Mouse (Mus musculus) kidney, adult 8-10 months (tissue): Measurements from ENCODE around the gene Fli1.
A peak's percentile ranks its signal among the peaks of the same experiment; 100 is the strongest.

ENCODE experiments used
- DNase-seq, 2 experiments: peaks; one replicate each; pipeline ENCODE4 v3.0.0; 2022

The Fli1 gene

DNA sequence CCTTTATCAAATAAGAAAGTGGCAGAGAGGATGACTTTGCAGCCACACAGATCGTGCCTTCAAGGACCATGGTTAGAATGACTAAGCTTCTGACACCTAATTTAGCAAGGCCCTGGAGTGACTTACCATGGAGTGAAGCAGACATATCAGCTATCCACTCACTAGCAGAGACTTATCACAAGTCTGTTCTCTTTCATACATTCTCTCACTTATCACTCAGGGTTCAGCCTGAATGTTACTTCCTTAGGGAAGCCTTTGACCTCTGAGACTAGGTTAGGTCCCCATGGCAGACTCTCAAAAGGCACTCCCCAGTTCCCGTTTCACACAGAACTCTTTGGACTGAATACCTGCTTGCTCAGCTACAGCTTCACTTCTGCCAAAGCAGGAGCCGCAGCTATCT is 21.3 kb downstream of the Fli1 start:
- no peak for DNase-seq

DNA sequence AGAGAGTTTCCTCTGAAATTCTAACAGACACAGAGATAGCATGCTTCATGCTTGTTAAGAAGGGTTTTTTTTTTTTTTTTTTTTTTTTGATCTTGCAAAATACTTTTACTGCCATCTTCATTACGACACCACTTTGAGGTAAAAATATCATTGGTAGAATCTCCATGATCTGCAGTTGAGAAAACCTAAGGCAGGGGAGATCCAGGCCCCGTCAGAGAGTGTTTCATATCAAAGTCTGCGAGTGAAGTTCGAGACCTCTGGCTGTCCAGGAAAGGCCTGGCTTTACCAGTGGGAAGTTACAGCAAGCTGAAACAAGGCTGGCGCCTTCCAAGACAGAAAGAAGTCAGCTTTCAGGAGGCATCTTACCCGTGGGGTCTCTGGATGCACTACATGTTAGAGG is 21.8 kb downstream of the Fli1 start:
- DNase-seq, result no peak

DNA sequence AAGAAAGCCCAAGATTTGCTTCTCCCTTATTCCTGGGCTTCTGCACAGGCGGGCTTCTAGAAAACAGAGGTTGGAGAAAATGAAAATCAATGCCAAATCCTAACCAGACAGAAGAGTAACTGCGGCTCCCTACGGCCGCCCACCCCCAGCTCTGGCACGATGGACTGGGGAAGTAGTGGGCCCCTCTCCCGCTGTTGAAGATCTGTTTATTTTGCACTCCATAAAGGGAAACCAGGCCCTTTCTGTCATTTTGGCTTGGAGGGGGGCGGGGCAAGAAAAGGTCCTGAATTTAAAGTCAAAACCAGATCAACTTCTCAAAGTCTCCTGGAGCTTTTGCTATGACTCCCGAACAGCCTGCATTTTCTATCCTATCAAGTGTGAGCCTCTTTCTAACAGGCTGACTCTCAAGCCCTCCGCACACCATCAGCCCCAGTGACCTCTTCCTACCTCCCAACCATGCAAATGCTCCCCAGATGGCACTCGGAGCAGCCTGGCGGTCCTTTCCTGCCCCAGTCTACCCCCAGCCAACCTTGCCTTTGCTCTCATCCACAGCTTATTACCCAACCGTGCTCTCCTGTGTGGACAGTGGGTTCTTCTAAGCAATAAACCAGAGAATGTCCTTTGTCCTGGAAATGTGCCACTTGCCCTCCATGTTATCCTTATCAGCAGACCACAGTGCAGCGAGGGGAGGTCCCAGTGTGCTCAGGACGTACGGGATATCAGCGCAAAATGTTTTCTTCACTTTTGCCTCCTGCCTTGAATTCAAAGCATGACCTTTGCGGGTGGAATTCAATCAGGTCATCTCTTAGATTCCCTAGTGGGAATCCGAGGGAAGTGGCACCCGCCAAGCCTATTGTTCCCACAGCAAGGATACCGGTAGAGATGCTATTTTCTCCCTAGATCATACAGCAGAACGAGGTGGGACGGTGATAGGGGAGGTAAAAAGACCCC is 23.3 kb downstream of the Fli1 start:
- DNase-seq, result no peak

DNA sequence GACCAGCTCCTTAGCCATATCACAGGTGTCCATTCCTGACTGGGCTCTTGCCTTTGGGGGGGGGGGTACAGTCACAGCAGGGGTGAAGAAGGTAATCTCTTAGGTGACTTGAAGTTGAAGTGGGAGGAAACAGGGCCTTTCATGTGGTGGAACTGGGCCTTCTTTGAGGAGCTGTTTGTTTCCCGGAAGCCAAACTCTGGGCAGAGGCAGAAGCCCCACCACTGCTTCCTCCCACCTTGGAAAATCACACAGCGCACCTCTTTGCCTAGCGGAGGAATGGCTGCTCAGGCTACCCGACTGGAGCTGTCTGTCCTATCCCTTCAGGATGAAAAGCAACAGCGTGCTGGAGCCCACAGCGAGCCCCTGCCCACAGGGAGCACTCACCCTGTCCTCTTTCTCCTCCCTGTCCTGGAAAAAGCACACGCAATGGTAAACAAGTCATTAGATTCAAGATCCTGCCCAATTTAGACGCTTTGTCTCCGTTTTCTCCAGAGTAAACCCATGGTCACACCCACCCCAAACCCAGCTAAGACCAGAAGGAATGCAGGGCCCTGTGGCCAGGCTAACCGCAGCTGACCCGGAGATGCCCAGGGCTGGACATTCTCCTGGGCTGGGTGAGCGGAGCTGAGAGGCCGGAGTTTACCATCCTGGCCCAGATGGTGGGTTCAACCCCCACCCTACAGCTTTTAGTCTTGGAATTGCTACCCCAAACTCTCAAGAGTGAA is 24.1 kb downstream of the Fli1 start:
- DNase-seq, result no peak

DNA sequence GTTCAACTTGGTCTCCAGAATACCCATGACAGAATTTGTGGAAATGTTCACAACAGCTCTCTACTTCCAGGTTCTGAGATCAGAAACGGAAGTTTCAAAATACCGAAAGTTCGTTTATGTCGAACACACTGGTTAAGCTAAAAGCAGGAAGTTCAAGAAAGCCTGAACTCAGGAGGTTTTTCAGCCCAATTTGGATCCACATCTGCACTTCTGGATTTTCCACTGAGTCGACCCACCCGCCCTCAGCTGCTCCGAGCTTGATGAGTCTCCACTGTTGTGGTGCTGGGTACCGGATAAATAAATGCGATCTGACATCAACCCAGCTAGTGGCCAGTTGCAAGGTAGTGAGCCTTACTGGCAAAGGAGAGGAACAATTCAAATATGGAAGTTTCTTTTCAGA is 26.0 kb downstream of the Fli1 start:
- no peak for DNase-seq

DNA sequence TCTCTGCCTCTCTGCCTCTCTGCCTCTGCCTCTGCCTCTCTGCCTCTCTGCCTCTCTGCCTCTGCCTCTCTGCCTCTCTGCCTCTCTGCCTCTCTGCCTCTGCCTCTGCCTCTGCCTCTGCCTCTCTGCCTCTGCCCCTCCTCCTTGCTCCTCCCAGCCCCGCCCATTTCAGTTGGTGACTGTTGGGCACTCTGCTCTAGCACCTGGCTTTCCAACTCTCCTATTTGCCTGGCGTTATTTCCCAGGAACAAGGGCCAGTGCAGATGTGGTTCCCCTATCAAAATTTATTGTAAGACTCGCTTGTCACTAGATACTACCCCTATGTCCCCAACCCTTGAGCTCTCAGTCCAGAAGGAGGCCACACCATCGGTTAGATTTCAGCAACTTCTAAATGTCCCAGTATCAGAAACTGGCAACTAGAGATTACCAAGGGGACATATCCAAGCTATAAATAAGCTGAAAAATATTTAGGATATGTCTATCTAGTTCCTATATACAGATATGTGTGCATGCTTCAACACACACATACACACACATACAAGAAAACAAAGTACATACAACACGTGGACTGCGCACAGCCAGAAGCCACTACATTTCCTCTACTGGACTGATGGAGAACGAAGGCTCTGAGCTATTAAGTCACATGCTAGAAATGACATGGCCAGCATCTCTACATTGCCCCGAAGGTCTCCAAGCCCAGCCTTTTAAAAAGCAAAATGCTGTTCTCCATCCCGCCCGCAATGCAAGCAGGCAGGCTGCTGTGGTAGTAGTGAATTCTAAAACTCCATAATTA is 26.6 kb downstream of the Fli1 start:
- no peak for DNase-seq

DNA sequence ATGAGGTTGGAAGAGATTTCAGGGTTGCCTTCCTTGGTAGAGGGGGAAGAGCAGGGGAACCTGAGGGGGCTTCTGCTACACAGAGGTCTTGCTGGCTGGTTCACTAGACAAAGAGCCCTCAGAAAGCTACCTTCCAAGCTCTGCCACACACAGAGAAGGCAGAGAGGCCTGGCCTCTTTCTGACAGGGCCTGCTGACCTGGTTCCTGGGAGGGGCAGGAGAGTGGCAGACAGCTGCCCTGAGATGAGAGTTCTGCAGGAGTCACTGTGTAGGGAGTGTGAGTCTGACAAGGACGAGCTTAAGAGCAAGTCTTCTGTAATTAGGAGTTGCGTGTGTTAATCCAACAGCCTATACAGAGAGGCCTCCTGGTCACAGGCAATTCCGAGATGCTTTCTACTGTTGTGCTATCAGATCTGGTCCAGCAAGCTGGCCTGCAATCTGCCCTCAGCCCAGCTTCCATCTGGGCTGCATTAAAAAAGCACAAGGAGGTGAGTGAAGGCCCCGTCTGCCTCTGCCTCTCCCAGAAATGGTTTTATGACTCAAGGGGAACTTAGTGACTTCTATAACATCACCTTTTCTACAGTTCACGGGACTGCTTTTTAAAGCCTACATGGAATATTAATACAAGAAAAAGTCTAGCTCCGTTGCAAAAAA is 28.1 kb downstream of the Fli1 start:
- DNase-seq, result no peak

DNA sequence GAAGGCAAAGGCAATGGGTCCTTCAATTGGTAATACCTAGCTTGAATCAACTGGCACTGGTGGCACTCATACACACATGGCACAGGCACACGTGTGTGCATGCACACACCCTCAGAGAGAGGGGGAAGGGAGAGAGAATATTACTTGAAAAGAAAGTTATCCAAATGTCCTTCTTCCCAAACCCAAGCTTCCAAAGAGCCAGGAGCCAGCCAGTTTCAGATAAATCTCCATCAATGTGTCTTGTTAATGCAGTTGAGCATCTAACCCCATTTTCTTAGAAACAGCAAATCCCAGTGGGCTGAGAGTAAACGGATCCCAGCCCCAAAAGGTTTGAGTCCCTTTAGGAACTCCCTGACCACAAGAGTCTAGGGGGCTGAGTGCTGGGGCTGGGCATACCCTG is 29.2 kb downstream of the Fli1 start:
- DNase-seq, result no peak

DNA sequence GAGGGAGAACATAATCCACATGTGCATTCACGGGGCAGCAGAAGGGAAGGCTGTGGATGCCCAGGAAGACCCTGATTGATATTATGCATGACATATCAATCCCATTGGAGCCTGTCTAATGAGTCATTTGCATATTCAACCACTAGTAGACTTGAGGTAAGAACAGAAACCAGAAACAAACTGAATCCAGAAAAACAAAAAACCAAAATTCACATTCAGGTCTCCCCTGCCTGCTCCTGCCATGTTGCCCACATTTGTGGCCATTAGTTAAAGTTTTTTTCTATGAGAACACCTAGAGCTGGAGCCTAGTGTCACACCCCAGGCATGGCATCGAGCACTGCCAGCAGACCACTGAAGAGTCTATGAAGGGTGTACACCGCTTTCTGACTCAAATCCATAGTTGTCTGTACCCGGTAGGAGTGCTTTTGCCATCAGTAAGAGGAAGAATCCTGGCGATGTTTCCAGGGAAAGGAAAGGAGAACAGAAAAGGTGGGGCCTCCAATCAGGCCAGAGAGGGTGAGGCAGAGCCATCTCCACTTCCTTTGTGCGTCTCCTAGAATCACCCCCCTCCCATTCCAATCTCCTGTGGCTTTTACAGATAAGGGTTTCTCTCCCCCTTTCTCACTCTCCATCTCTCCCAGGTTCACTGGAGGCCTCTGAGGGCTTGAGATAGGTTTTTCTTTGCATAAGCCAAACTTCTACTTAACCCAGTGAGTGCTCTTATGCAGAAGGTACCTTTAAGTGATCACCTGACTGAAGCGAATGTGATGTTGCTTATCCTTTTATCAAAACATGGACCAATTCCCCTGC is 32.0 kb downstream of the Fli1 start:
- no peak for DNase-seq

DNA sequence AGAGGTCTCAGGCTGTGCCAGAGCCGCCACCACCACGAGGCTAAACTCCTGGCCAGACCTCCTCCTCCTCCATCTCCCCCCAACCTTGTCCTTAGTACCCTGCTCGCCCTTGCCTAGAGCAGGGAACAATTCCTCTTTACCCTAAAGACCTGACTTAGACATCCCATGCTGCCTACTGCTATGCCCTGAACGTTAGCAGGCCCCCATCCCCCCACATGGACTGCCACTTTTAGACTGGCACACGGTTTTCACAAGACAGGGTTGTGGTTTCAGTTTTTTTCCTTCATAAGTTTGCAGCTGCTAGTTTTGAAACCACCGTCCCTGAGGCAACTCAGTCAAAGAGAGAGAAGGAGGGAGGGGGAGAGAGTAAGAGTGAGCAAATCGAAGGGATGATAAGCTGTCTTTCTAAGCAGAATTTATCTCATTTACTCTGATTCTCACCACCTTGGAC is 32.9 kb downstream of the Fli1 start:
- DNase-seq, result no peak

DNA sequence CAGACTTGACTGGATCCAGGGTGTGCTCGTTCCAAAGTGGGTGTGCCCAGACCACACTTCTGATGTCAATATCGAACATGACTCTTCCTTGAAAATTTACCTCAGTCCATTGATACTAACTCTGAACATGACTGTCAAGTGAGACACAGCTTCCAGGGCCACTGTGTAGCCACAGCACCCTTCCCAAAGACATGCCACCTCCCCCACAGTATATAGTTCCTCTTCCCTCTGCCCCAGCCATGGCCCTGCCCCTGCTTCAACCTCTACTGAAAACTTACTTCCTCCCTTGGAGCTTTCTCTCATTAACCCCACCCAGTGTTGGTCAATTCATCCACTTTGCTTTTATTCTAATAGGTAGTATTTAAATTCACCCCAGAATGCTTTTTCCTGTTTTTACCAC is 34.0 kb downstream of the Fli1 start:
- no peak for DNase-seq

DNA sequence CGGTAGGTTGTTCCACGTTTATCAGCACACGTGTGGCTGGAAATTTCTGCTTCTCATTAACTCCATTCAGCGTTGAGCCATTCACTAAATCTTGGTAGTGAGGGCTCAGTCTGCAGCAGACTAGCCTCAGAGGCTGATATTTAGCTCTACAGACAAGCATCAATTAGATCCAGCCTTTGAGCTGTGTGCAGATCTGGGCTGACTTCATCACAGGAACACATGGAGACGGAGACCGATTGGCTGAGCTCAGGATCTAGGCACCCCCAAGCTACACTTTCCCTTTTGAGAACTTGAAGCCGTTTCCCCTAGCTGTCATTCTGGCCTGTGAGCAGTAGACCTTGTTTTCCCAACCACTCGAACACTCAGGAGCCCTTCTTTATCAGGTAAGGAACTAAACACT is 34.5 kb downstream of the Fli1 start:
- DNase-seq, result no peak

DNA sequence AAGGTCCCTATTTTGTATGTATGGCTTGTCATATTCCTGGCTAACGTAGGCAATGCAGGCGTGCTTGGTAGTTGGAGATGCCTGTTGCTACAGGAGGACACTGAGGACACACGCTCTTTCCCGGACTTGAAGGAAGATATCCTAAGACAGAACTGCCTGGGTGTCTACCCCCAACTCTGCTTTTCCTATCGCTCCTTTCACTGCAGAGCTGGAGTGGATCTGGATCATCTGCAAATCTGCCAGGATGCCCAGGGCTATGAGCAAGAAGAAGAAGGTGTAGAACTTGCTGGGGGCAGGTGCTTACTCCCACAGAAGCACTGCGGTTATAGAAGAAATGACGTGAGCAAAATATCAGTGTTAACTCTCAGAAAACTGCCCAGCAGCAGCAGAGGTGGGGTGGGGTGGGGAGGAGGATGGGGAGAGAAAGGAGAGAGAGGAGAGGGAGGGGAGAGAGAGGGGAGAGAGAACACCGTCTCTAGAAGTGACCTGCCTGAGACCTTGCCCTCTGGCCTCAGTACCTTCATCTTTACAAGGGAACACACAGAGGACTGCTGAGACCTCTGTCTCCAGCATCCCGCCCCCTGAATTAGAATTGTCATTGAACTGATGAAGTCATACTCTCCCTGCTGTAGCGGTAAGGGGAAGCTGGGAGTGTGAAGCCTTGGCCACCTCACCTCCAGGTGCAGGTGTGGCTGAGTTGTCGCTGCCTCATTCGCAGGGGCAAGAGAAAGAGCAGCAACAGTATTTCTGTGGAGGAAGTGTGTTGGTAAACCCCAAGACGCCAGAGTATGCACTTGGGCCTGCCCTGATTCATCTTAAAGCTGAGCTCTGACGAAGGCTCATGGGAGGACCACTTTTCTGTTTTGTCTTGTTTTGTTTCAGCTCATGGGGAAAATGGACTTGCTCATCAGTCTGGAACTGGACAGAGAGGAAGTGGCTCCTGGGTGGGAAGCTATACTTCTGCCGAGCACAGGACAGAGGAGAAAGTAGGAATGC is 35.5 kb downstream of the Fli1 start:
- DNase-seq, result no peak

DNA sequence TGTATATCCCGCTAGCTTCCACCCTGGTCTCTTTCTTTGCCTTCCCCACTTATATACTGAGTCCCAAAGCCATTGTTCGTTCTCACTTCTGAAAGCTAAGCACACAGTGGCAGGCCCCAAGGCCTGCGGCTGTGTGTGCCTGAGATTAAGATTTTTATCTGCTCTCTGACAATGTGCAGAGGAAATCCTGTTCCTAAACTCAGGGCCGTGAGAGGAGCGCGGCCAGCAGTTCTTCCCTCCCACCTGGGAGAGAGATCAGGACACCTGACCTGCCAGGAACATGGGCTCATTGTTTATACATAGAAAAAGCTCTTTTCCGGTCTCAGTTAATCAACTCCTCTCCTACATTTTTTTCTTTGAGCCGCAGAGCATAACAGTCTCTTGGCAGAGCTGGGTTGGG is 36.5 kb downstream of the Fli1 start:
- DNase-seq, result peak; percentile 53 to 56

DNA sequence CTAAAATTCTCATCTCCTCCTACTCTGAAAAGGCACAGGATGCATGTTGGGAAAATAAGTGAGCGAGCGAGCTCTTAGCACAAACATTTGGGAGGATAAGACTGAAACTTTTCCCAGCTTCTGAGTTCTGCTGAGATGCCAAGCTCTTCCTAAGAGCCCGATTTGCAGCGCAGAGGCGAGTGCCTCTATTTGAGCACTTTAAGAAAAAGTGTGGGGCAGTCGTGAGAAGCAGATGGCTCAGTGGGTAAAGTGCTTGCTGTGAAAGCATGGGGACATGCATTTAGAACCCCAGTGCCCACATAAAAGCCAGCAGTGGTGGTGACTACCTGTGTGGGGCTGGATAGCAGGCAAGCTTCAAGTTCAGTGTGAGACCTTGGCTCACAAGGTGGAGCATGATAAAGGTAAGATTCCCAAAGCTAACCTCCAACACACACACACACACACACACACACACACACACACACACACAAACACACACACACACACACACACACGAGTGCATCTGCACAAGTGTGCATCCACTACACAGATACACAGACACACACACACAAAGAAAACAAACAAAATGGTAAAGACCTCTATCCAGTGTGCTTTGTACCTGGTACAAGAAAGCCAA is 37.1 kb downstream of the Fli1 start:
- no peak for DNase-seq

DNA sequence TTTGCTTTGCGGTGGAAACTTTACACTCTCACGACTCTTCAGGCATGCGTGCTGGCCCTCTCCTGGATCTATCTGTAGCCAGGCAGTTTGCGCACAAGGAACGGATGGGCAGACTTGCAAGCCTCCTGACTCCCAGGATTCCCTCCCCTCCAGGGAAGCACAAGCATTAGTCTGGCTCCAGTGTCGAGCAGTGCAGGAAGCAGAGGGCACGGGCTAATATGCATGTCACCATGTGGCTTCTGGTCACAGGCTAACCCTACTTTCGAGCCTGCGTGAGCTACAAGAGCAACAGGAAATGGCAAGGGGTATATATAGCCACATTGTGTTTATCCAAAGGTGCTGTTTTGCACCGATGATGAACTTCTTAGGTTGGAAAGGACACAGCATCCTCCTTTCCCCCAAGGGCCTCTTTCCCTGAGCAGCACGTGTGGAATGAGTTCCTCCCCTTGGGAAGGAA is 38.6 kb downstream of the Fli1 start:
- peak; percentile 40 to 49 for DNase-seq

DNA sequence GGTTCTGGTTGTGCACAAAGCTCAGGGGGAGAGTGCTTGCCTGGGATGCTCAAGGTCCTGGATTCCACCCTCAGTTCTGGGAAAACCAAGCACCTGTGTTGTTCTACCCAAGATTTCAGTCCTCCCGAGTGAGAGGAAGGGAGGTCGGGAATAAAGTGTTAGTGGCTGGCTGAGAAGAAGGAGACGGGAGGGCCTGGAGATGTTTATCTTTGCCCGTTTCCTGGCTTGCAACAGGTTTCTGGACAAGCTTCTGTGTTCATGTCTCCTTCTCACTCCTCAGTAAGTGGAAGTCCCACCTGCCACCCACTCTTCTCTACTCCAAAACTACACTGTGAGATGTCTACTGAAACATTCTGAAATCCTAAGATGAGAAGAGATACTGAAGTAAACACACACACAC is 39.2 kb downstream of the Fli1 start:
- DNase-seq, result no peak

DNA sequence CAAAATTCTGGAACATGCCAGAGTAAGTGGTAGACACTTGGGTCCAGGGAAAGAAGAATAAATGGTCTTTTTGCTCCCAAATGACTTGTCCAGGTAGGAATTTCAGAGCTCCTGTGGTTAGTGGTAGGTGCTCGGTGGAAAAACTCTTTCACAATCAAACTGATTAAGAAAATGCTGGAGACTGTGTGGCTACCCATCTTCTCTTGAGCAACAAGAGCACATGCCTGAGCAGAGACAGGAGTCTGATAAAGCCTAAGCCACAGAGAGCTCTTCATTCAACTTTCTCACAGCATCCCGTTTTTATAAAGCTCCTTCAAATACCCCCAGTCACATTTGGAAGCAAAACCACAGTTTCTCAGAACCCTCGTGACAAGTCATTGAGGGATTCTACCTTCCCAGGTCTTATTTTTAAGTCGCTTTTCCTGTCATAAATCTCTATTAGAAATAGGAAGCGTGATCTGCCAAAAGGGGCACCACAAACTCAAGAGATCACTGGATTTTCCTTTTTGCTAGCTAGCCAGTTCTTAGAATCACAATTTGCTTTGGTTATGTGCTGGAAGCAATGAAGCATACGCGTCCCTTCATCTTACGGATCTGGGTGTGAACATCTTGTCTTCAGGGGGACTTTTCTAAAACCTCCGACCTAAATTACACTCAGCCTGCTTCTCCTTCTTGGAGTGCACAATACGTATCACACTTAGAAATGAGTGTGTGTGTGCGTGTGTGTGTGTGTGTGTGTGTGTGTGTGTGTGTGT is 40.2 kb downstream of the Fli1 start:
- no peak for DNase-seq

DNA sequence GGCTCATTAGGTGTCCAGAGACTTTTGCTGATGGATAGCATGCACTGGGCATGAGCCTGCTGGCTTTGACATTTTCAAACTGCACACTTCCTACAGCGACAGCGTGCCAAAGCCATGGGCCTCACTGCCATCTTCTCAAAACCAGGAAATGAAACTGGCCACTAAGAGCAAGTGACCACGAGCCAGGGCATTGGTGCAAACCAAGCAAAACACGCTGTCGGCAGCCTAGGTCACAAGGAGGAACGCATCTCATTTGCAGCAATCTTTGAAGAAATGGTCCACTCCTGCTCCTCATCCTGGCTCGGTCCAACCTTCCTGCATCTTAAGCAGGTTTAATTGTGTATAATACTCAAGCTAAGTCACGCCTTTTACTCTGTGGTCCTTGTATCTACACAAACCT is 41.8 kb downstream of the Fli1 start:
- no peak for DNase-seq
